Mouse (Mus musculus) T-helper 1 cell (primary cell): ENCODE measurements around the gene Stat2.

ENCODE experiments used
- in situ Hi-C: fragments of 300-600 bp; cut with MboI, MseI; formaldehyde crosslinking; loops from one replicate; pipeline ENCODE4 v1.15.1; 2025; ENCODE audit warnings: high pct_unique_total_duplicates

Stat2 gene

DNA sequence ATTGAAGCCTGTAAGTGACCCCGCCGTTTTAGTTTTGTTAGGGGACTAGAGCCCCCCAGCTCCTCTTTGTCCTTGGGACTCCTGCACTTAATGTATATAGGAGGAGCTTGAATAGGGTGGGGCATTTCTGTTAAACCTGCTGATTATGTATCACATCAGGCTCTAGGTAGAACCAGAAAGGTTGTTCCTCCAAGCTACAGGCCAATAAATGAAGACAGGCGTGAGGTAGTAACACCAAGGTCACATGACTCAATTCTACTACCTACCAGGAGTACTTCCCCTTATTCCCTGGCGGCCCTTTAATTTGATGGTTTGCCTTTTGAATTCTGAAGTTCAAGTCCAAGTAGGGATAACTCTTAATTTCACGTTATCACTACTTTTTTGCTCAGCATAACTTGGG is 68.1 kb downstream of the Stat2 start:
- in situ Hi-C loops: no loop called here

DNA sequence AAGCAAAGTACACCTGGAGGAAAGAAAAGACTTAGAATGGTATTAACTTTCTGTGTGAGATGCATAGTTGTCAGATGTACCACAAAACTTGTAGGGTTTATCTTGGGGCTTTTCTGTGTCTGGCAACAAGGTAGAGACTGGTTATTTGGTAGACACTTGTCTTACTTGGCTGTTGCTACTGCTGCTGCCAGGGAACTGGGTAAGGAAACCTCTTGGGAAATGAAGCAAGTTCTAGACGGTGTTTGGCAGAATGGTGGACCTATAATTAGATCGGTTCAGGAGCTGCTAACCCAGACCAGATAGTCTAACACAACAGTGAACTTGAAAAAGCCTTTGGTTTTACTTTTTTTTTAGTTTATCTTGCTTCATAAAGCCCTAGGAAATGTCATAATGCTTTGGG is 68.6 kb downstream of the Stat2 start:
- in situ Hi-C loops: no loop called here

DNA sequence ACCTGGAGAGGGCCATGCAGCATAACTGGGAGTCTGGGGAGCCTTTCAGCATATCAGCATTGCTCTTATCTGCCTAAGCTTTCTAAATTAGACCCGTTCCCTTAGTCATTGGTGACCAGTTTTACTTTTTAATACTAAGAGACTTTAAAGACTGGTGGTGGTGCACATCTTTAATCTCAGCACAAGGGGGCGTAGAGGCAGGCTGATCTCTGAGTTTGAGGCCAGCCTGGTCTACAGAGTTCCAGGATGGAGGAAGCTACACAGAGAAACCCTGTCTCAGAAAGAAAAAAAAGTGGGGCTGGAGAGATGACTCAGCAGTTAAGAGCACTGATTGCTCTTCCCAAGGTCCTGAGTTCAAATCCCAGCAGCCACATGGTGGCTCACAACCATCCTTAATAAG is 69.9 kb downstream of the Stat2 start:
- in situ Hi-C loops: no loop called here
